ENCODE assay signal across 23 mouse cellular contexts in genomic region chr3:96854376-96854775, GRCm38 (mm10). TPM values are rescaled to one million over a fixed set of nuclear protein-coding genes. Genes with fewer than 3 reads are reported as not detected.
"Had no signal": no experiment of that assay in that cellular context is flagged by ENCODE, and none has a peak within 500 bp of the region (broad histone marks: within the 10 kb centered on the region; RNA-seq: fewer than 3 reads in every experiment).

No protein-coding gene starts in this region.

- ATAC-seq: liver, postnatal 0 days; lung, postnatal 0 days; midbrain, embryonic 13.5 days; midbrain, embryonic 16.5 days had no signal

- H3K36me3 ChIP-seq: limb, embryonic 12.5 days; limb, embryonic 15.5 days; midbrain, embryonic 13.5 days had no signal

- H3K9me3 ChIP-seq: limb, embryonic 12.5 days; limb, embryonic 15.5 days; midbrain, embryonic 13.5 days had no signal

- H3K9ac ChIP-seq: limb, embryonic 12.5 days; limb, embryonic 15.5 days; liver, embryonic 14.5 days; liver, postnatal 0 days; lung, embryonic 14.5 days; midbrain, embryonic 13.5 days had no signal

- H3K4me2 ChIP-seq: limb, embryonic 12.5 days; limb, embryonic 15.5 days; liver, embryonic 11.5 days; lung, embryonic 14.5 days; midbrain, embryonic 13.5 days had no signal

- H3K27ac ChIP-seq: left cerebral cortex, adult 2 months; limb, embryonic 12.5 days; limb, embryonic 15.5 days; liver, embryonic 14.5 days; macrophage; midbrain, embryonic 13.5 days had no signal

- H3K4me3 ChIP-seq: left cerebral cortex, adult 2 months; limb, embryonic 12.5 days; limb, embryonic 15.5 days; midbrain, embryonic 13.5 days had no signal

- H3K27me3 ChIP-seq: limb, embryonic 12.5 days; limb, embryonic 15.5 days; midbrain, embryonic 13.5 days had no signal

- DNase-seq: kidney, adult 9 months; kidney, postnatal 14 days; layer of hippocampus, postnatal 36 days; liver, postnatal 0 days; lung, embryonic 14.5 days; thymus, adult 18-20 months; thymus, postnatal 36 days had no signal

- H3K4me1 ChIP-seq: limb, embryonic 12.5 days; limb, embryonic 15.5 days; midbrain, embryonic 13.5 days had no signal

RNA-seq across cellular contexts. Expression of gene Cd160, which starts 25.2 kb away (rescaled TPM):
- total RNA-seq: layer of hippocampus, adult 8-10 months; layer of hippocampus, postnatal 10 days; layer of hippocampus, postnatal 36 days; left cerebral cortex, adult 2 months; left cerebral cortex, postnatal 10 days; left cerebral cortex, postnatal 36 days had no signal

RNA-seq across cellular contexts. Expression of gene Pdzk1, which starts 25.3 kb away (rescaled TPM):
- total RNA-seq: left cerebral cortex, postnatal 10 days had no signal
- polyA plus RNA-seq: limb, embryonic 12.5 days; macrophage; midbrain, embryonic 13.5 days; neural tube, embryonic 11.5 days; neural tube, embryonic 14.5 days had no signal

RNA-seq across cellular contexts. Expression of gene Gja5, which starts 50.1 kb away (rescaled TPM):
- total RNA-seq: megakaryocyte, adult 5-6 weeks had no signal
- polyA plus RNA-seq: macrophage had no signal
